Mouse (Mus musculus): ENCODE data around the gene Ccnl2. TPM values are rescaled to one million over a fixed set of nuclear protein-coding genes. Genes with fewer than 3 reads are reported as not detected.

Ccnl2 gene
- polyA plus RNA-seq, 1 experiment from 2014 or later: 150 TPM

DNA sequence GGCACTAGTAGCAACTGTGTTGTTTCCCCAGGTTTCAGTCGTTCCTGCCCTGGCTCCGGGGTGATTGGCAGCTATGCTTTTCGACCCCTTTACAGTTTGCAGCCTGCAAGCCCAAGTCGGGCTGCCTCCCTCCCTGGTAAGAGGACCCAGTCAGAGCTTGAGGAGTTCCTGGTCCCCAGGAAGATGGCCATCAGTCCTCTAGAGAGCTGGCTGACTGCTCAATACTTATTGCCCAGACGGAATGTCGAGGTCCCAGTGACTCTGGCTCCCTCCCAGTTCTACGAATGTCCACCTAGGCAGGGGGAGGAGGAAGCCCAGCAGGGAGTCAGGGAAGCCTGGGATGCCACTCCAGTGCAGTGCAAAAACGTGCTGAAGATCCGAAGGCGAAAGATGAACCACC is 20.0 kb downstream of the Ccnl2 start:
- Histone ChIP-seq H3K36me3 (peaks cover 22% of the 10 kb centered on the region), H3K27me3 (ENCODE audit: insufficient read depth, poor library complexity, severe bottlenecking) (no peaks in the 10 kb centered on the region), H3K9me3 (no peaks in the 10 kb centered on the region), H3K4me1 (peaks cover 19% of the 10 kb centered on the region), H3K27ac (peak overlapping the region; percentile 87), H3K4me3 (peak overlapping the region; percentile 84)
- no peak for DNase-seq (ENCODE audit: low spot score)
- 52% methylated on average over 10 of the region's 10 CpGs for WGBS

DNA sequence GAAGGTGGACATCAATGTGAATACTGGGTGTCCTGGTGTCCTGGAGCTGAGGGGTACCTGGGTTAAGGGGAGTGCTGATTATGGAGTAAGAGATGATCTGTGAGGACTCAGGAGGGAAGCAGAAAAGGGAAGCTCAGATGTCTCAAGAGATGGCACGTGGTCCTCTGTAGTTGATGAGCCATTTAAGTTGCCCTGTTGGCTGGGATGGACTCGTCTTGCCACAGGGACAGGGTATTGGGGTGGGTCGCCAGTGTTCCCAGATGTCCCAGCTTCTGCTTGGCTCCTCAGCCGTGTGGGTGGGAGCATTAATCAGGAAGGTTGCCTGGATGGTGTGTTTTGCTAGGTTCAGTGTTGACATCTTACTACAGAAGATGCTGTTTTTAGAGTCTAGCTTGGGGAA is 20.9 kb downstream of the Ccnl2 start:
- no peaks in the 10 kb centered on the region for H3K9me3 ChIP-seq
- no peak overlapping the region for H3K4me3 ChIP-seq
- 87% methylated on average over 4 of the region's 4 CpGs for WGBS
- H3K36me3 ChIP-seq: peaks cover 13% of the 10 kb centered on the region; the same call in 1 of the 2 replicates
- H3K27me3 ChIP-seq (ENCODE audit: insufficient read depth, poor library complexity, severe bottlenecking): no peaks in the 10 kb centered on the region
- DNase-seq (ENCODE audit: low spot score): no peak
- H3K4me1 ChIP-seq: peaks cover 28% of the 10 kb centered on the region
- no peak overlapping the region for H3K27ac ChIP-seq

DNA sequence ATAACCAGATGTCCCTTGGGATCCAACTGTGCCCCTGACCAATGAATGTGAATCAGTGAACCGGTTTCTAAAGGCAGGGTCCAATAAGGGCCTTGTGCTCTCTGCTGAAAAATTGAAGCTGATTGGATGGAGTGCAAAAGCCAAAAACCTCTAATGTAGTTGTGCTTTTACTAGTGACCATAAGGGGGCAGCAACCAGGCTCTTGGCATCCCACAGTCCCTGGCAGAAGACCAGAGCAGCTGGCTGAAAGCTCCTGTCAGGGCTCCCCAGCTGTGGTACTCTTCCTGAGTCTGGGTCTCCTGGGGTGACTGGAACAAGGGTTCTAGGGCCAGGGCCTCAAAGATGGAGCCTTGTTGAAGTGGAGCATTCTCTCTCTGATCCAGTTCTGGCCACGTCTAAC is 21.5 kb downstream of the Ccnl2 start:
- Histone ChIP-seq H3K36me3 (peaks cover 13% of the 10 kb centered on the region; the same call in 1 of the 2 replicates), H3K27ac (no peak overlapping the region), H3K4me1 (peaks cover 34% of the 10 kb centered on the region), H3K9me3 (no peaks in the 10 kb centered on the region), H3K27me3 (ENCODE audit: insufficient read depth, poor library complexity, severe bottlenecking) (no peaks in the 10 kb centered on the region), H3K4me3 (no peak overlapping the region)
- WGBS: 35% methylated on average over 2 of the region's 2 CpGs
- DNase-seq (ENCODE audit: low spot score): no peak

DNA sequence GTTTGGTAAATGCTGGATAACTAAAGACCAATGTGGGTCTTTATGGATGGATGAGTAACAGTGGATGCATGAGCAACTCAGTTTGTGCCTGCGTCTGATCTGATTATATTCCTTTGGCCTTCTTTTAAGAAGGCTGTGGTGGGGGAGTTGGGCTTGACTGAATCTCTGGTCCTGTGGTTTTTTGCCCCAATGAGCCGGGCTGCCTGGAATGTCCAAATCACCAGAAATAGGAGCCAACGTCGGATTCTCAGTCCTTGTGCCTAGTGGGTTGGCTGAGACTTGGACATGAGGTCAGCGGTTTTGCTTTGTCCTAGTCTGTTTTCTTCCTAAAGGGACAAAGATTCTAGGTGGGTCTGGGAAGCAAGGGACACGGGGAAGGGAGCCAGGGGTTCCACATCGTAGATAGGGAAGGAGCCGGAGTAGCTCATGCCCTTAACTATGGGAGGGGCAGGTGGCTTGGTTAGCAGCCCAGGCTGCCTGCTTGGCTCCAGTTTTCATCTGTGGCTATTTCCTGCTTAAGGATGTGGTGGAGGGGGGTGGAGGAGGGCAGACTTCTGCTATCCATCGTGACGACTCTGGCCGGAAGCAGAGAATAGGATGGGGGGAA is 25.2 kb downstream of the Ccnl2 start:
- Histone ChIP-seq H3K4me1 (peaks cover 58% of the 10 kb centered on the region), H3K4me3 (no peak overlapping the region), H3K9me3 (no peaks in the 10 kb centered on the region), H3K27me3 (ENCODE audit: insufficient read depth, poor library complexity, severe bottlenecking) (peaks cover 17% of the 10 kb centered on the region), H3K36me3 (peaks cover 18% of the 10 kb centered on the region; the same call in 1 of the 2 replicates), H3K27ac (no peak overlapping the region)
- 66% methylated on average over 11 of the region's 11 CpGs for WGBS
- DNase-seq (ENCODE audit: low spot score): no peak

DNA sequence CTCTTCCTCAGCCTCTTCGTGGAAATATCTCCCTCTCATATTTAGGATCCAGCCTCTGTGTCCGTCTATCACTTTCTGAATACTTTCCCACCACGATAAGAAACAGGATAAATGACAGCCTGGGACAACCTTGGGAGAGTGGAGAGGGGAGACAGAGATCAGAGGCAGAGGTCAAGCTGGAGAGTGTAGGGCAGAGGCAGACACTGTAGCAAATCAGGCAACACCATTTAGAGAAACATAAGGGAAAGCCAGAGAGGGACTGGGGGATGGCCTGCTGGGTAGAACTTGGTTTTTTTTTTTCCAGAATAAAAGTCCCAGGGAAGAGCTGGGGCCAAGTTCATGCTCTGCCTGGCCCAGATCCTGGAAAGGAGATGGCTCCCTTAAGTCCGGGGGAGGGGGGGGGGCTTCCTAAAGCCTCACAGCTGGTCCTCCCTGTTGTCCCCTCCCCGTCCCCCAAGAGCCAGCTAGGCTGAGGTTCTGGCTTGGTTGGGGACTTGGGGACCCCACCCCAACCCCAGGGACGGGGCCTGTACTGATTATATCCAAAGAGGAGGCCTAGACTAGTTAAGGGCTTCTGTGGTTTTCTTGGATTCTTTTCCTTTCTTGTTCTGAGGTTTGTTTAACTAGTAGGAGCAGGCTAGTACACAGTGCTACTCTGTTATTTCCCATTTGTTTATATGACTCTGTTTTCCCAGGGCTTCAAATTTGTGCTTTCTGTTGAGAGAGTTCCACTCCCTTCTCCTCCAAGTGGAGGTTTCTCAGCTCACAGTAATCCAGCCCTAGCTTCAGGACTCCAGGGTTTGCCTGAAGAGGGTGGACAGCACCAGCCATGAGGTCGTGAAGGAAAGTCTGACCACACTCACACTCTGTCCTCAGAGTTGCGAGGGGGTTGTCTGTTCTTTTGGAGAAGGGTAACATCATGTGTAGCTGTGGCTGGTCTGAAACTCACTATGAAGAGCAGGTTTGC is 26.2 kb downstream of the Ccnl2 start:
- Histone ChIP-seq H3K4me3 (peak overlapping the region; percentile 70), H3K36me3 (peaks cover 18% of the 10 kb centered on the region), H3K4me1 (peaks cover 51% of the 10 kb centered on the region), H3K27ac (peak overlapping the region; percentile 87), H3K9me3 (no peaks in the 10 kb centered on the region), H3K27me3 (ENCODE audit: insufficient read depth, poor library complexity, severe bottlenecking) (peaks cover 17% of the 10 kb centered on the region)
- no peak for DNase-seq (ENCODE audit: low spot score)
- 41% methylated on average over 8 of the region's 8 CpGs for WGBS

DNA sequence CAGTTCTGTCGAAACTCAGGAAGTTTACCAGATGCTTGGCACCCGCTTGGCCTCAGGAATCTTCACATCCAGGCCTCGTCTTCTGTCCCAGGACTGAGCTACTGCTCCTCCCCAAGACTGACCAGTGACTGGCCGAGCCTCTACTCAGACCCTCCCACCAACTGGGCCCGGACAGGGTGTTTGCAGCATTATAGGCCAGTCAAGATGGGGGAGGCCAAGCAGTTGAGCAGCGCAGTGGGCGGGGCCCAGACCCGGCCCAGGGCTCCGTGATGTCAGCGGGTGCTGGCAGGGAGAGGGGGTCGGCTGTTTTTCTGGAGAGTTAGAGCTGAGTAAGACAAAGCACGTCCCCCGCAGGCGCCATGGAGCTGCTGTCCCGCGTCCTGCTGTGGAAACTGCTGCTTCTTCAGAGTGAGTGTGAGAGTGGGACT is 27.2 kb downstream of the Ccnl2 start, which contains the start of gene Mxra8:
Gene Mxra8 (plus strand): TSS at position 198 of the 428 bp plus-strand sequence.
- DNase-seq (ENCODE audit: low spot score): peak; percentile 96
- no peaks in the 10 kb centered on the region for H3K9me3 ChIP-seq
- H3K36me3 ChIP-seq: peaks cover 25% of the 10 kb centered on the region
- H3K4me1 ChIP-seq: peaks cover 47% of the 10 kb centered on the region
- peak within 1 kb of the TSS; percentile 70 for H3K4me3 ChIP-seq
- peak within 1 kb of the TSS; percentile 87 for H3K27ac ChIP-seq
- peaks cover 17% of the 10 kb centered on the region for H3K27me3 ChIP-seq (ENCODE audit: insufficient read depth, poor library complexity, severe bottlenecking)
- WGBS: under 1% methylated on average over 16 of the region's 16 CpGs

DNA sequence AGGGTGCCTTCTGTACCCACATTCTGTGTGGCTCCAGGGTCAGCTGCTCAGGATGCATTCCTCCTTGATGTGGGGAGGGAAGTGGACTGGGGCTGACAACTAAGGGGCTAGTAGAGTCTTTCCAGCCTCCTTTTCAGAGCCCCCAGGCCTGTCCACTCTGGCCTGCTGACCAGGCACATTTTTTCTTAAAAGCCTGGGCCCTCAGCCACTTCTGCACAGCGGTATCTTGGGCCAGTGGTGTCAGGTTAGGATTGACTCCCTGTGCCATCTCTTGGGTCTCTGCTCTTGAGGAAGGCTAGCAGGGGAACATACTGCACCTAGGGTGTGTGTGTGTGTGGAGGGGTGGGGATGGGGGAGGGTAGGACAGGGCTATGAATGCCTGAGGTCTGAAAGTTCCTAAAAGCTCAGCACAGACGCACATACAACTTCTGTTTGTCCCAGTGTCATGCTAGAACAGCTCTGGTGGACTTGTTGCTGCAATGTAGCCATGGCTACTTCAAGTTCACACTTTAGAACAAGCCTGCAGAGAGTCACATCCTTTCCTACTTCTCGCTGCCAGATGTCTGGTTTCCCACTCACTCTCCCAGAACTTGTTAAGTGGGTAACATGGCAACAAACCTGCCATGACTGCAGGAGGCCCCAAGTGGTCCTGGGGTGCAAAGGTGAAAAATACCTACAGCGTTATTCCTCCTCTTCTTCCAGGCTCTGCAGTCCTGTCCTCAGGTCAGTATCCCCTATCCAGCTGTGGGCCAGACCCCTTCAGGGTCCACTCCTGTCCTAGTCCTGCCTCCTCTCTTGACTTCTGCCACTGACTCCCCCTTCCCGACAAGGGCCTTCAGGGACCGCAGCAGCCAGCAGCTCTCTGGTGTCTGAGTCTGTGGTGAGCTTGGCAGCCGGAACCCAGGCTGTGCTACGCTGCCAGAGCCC is 28.1 kb downstream of the Ccnl2 start:
- H3K27me3 ChIP-seq (ENCODE audit: insufficient read depth, poor library complexity, severe bottlenecking): peaks cover 17% of the 10 kb centered on the region
- no peak for DNase-seq (ENCODE audit: low spot score)
- H3K9me3 ChIP-seq: no peaks in the 10 kb centered on the region
- peaks cover 47% of the 10 kb centered on the region for H3K4me1 ChIP-seq
- 5% methylated on average over 8 of the region's 8 CpGs for WGBS
- peaks cover 25% of the 10 kb centered on the region for H3K36me3 ChIP-seq
- peak overlapping the region; percentile 87 for H3K27ac ChIP-seq
- peak overlapping the region; percentile 70 for H3K4me3 ChIP-seq

DNA sequence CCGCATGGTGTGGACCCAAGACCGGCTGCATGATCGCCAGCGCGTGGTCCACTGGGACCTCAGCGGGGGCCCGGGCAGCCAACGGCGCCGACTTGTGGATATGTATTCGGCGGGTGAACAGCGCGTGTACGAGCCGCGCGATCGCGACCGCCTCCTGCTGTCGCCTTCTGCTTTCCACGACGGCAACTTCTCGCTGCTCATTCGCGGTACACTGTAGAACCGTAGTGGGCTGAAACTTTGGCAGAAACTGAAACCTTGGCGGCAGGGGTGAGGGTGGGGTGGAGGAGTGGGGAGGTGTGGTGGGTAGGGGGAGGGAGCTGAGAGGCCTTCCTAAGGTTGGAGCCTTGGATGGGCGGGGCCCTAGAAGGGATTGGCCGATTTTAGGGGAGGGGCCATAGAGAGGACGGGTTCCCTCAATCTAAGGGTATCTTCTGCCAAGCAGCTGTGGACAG is 28.7 kb downstream of the Ccnl2 start:
- peak overlapping the region; percentile 70 for H3K4me3 ChIP-seq
- H3K27ac ChIP-seq: peak overlapping the region; percentile 87
- peak; percentile 90 for DNase-seq (ENCODE audit: low spot score)
- H3K27me3 ChIP-seq (ENCODE audit: insufficient read depth, poor library complexity, severe bottlenecking): peaks cover 17% of the 10 kb centered on the region
- peaks cover 25% of the 10 kb centered on the region for H3K36me3 ChIP-seq
- peaks cover 47% of the 10 kb centered on the region for H3K4me1 ChIP-seq
- WGBS: under 1% methylated on average over 32 of the region's 32 CpGs
- H3K9me3 ChIP-seq: no peaks in the 10 kb centered on the region

DNA sequence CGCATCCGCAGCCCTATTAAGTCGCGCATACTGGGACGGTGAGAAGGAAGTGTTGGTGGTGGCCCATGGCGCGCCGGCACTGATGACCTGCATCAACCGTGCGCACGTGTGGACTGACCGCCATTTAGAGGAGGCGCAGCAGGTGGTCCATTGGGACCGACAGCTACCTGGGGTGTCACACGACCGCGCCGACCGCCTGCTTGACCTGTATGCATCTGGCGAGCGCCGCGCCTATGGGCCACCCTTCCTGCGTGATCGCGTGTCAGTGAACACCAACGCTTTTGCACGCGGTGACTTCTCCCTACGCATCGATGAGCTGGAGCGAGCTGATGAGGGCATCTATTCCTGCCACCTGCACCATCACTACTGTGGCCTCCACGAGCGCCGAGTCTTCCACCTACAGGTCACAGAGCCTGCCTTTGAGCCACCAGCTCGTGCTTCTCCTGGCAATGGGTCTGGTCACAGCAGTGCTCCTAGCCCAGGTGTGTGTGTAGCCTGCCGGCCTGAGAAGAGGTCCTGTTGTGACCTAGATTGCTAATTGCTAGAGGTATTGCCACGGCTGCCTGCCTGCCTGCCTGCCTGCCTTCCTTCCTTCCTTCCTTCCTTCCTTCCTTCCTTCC is 29.5 kb downstream of the Ccnl2 start:
- Histone ChIP-seq H3K27me3 (ENCODE audit: insufficient read depth, poor library complexity, severe bottlenecking) (peaks cover 17% of the 10 kb centered on the region), H3K4me3 (peak overlapping the region; percentile 70), H3K27ac (0 out of 2 replicates have a peak overlapping the region, but pooled peaks have one; percentile 87), H3K4me1 (peaks cover 51% of the 10 kb centered on the region), H3K9me3 (no peaks in the 10 kb centered on the region), H3K36me3 (peaks cover 25% of the 10 kb centered on the region)
- WGBS: 45% methylated on average over 38 of the region's 38 CpGs
- no peak for DNase-seq (ENCODE audit: low spot score)

DNA sequence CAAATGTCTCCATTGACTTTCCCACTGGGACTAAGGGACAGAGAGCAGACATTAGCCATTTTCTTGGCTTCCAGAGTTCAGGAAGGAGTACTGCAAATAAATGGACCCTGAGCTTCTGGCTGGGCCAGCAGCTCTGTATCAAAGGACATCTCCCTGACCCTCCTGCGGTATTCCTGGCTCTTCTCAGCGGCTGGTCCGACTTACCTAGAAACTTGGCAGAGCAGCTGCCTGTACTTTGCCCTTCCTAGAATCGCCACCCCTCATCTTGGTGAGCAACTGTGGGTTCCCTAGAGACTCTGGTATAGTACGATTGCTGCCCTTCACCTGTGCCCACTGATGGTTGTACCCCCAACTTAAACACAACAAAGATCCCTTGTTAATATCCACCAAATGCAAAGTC is 30.9 kb downstream of the Ccnl2 start:
- WGBS: 88% methylated on average over 5 of the region's 5 CpGs
- Histone ChIP-seq H3K4me3 (no peak overlapping the region), H3K27ac (no peak overlapping the region), H3K36me3 (peaks cover 25% of the 10 kb centered on the region), H3K9me3 (no peaks in the 10 kb centered on the region), H3K27me3 (ENCODE audit: insufficient read depth, poor library complexity, severe bottlenecking) (peaks cover 17% of the 10 kb centered on the region), H3K4me1 (peaks cover 53% of the 10 kb centered on the region)
- DNase-seq (ENCODE audit: low spot score): no peak

DNA sequence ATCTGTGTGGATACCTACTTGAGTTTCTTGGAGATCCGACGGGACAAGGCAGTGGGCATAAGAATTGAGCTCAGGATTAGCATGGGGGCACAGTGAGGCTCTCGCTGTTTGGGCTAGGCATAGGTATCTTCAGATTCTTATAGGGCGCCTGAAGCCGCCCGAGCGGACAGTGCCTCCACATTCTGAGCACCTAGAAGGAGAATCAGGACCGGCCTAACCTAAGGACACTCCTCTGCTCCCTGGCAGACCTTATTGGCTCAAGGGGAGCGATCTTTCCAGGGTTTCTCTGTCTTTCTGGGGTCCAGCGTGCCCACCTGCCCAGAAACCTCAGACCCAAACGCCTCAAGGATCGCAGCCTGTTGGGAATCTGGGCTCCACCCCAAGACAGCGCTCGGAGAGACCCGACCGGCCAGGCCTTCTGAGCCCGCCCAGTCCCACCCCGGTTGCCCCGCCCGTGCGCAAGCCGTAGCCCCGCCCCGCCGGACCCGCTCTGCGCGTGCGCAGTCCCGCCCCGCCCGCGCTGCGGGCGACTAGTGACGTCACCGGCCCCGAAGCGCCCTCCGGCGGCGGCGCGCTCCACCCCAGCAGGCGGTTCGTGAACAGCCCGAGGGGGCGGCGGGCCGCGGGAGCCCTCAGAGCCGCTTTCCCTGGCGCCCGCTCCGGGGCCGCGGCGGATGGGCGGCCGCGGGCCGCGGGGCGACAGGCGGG is 34.7 kb downstream of the Ccnl2 start, which contains the start of gene Dvl1:
Gene Dvl1 (plus strand): TSS at position 532 of the 708 bp plus-strand sequence.
- peaks cover 2% of the 10 kb centered on the region; the same call in 1 of the 2 replicates for H3K27me3 ChIP-seq (ENCODE audit: insufficient read depth, poor library complexity, severe bottlenecking)
- peak within 1 kb of the TSS; percentile 91 for H3K27ac ChIP-seq
- peak within 1 kb of the TSS; percentile 83 for H3K4me3 ChIP-seq
- no peaks in the 10 kb centered on the region for H3K9me3 ChIP-seq
- H3K36me3 ChIP-seq: peaks cover 19% of the 10 kb centered on the region
- DNase-seq (ENCODE audit: low spot score): peak; percentile 95
- 1% methylated on average over 65 of the region's 65 CpGs for WGBS
- H3K4me1 ChIP-seq: peaks cover 26% of the 10 kb centered on the region
